Mouse (Mus musculus): ENCODE measurements around the gene Qprt. TPM values are rescaled to one million over a fixed set of nuclear protein-coding genes. Genes with fewer than 3 reads are reported as not detected.

Qprt gene
- 0.21 TPM in 1 of 2 replicates, not detected in the other for total RNA-seq (2021)
- long read RNA-seq, transcript Qprt-201 (4 exons, 2,050 nt): major isoform, 68 of 79 reads
- long read RNA-seq, partial matches to known transcripts: 6 of 79 reads
- long read RNA-seq, other reads (novel, unspliced or antisense): 5 of 79 reads

DNA sequence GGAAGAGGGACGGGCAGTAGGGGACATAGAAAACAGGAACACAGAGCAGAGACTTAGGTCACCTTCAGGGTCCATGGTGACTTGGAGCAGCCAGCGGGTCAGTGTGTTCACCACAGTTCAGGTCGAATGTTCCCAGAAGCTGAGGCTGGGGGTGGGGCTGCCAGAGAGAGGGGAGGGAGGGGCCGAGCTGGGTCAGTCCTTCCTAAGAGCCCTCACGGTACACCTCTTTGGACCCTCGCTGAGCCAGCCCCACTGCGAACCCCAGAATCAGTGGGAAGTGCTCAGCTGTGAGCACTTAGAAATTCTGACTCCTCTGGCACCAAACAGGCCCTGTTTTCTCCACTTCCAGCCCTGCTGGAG is at the start of gene Qprt:
Qprt (minus strand) TSS at position 316 of the 360 bp plus-strand sequence.
- DNase-seq: no peak

DNA sequence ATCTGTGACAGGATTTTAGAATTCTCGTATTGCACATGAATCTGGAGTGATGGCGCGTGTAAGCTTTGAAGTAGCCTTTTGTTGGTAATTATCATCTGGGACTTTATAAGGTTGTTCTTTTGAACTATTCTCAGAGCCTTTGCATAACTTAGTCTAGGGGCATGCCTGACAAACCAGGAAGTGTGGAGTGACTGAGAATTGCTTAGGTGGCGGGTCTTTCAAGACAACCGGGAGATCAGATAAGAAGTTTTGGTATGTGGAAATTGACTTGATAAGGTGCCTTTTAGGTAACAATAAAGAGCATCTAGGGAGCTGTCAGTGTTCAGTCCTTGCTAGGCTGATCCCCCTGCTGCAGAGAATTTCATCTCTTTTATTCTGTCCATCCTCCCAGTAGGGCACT is 44.5 kb upstream of the Qprt start:
- DNase-seq: no peak

DNA sequence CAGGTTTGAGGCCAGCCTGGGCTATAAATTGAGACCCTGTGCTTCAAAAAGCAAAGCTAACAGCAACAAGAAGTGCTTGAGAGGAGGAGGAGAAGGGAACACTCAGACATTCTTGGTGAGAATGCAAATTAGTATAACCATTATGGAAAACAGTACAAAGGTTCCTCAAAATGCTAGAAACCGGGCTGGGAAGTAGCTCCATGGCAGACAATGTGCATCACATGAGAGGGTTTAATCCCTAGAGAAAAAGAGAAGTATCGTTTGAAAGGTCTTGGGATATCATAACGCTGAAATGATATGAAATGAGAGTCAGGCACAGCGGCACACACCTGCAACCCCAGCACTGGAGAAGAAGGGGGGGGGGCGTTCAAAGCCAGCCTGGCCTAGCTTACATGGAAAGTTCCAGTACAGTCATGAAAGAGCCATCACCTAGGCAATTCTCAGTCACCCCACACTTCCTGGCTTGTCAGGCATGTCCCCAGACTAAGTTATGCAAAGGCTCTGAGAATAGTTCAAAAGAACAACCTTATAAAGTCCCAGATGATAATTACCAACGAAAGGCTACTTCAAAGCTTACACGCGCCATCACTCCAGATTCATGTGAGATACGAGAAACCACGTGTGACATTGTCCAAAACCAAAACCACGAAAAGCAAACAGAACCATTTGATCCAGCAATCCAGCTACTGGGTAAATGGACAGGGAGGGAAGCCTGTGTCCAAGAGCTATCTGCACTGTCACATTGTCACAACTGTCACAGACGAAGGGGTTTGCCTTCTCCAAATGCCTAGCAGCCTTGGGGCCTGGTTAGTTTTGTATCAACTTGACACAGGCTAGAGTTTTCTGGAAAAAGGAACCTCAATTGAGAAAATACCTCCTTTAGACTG is 43.8 kb upstream of the Qprt start:
- no peak for DNase-seq

DNA sequence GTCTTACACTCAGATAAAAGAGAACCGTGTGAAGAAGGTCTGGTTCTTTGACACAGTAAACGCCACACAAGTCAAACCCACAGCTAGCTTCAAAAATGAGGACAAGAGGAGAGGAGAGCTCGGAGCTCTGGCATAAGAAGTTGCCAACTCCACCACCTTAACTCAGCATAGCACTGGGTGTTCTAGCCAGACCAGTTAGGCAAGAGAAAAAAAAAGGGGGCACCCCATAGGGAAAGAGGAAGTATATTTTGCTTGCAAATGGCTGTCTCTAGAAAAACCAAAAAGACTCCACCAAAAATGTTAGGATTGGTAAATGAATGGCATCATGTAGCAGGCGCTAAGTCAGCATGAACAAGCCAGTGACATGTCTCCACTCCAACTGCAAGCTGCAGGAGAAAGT is 42.0 kb upstream of the Qprt start:
- no peak for DNase-seq

DNA sequence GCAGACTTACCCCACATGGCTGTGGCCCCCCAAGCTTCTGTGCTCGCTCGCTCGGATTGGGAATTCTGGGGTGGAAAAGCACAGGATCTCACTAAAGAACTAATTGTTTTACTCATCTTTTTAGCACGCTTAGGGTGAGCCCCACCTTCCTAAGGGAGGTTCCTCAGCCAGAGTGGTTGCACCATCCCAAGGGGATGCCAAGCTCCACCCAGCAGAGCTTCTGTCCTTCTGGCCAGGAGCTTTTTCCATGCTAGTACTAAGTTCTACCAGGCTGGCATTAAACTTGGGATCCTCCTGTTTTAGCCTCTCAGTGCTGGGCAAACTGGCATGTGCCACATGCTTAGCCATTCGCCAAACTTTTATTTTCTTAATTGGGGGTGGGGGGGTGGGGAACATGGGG is 40.5 kb upstream of the Qprt start:
- peak; percentile 11 for DNase-seq

DNA sequence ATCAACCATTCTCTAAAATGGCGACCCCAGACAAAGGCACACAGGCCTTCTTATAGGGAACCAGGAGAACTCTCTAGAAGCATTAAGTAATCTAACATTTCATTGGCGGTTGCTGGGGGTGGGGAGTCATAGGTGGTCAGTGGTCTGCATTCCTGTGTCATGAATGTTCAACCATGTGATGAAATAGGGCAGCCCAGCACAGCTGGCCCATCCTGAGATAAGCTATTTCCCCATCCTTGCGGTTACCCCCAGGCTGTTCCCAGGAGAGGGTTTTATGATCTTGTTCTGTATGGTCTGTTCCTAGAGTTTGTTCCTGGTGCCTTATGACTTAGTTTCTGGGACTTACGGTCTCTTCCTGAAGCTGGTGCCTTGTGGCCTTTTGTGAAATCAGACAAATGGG is 35.5 kb upstream of the Qprt start:
- DNase-seq: no peak

DNA sequence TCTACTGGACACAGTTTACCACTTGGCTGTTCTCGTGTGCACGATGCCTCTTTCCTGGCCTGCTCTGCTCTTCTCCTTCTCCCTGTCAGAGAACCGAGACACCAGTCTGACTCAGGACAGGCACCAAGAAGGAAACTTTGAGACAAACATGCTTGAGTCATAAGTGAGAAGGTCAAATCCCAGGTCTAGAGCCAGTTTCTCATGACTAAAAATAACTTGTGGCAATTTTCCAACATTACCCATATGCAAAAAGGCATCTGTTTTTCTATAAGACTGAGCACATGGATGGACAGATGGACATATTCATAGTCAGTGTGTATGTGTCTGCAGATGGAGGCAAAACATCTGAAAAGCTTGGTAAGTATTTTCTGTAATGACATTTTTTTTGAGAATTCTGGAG is 31.5 kb upstream of the Qprt start:
- no peak for DNase-seq

DNA sequence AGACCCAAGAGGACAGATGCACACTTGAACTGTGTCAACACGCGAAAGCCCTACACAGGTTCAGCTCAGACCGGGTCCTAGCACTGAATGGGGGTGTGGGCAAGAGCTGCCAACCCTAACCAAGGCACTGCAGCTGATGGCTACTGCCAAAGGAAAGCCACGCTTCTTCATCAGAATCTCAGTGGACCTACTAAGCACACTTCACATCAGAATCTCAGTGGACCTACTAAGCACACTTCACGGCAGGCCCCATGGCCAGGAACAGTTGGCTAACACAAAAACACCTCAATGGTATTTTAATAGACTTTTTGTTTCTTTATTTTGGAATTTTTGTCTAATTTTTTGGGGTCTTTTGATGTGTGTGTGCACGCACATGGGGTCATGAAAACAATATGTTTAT is 30.4 kb upstream of the Qprt start:
- DNase-seq: no peak

DNA sequence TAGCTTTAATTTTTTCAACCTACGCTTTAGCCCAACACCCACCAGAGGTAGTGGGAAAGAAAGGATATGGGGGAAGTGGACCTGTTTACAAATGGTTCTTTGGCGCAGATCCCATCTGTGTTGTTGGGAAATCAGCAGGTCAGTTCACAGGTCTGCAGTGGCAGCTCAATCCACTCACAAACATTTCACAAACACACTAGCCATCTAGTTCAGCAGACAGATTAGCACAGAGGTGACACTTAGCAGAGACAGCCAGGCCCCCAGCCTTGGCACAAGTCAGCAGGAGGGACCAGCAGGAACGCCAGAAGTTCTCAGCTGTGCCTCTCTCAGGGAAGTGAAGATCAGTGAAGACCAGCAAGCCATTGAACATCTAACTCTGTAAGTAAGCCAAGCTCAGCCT is 25.9 kb upstream of the Qprt start:
- DNase-seq: no peak

DNA sequence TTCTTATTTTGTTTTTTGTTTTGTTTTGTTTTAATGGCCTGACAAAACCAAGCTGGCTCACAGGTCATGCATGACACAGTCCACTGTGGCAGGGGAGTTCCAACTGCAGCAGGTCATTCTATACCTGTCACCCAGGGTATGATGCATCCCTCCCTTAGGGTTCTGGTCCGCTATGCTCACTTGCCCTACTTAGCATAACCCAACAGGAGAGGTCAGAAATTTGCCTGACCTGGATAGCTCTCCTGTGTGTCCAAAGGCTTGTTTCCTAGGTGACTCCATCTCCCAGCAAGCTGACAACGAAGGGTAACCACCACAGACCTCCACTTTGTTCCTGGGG is 24.2 kb upstream of the Qprt start:
- DNase-seq: no peak

DNA sequence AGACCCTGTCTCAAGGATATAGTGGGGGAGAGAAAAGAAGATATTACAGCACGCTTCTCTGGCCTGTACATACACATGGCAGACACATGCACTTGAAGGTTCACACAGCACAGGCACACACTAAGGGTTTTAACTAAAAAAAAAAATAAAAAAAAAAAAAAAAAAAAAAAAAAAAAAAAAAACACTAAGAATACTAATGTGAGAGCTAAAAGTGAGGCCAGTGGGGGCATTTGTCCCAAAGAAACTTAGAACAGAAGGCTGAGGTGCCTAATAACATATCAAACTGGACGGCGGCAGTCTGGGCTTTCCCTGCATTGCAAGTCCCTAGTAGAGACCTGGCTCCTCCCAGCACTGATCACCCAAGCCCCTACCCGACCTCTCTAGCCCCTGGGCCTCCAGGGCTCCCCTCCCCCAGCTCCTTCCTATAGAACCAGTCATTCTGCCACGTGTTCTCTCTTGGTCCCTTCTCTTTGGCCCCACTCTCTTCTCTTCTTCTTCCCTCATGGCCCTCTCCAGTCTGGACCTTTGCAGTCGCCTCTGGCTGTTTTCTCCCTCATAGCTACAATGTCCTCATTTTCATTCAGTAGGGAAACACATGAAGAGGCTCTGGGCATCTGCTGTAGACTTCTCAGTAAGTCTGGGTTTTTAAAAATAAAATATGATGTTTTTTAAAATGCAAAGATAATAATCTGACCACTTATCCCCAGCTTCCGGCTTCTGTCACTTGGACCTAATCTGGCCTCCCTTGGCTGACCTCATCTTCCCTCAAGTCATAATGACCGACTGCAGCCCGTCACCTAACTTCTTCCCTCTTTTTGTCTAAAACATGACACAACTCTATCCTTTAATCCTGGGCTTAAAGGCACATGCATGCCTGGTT is 23.6 kb upstream of the Qprt start:
- no peak for DNase-seq

DNA sequence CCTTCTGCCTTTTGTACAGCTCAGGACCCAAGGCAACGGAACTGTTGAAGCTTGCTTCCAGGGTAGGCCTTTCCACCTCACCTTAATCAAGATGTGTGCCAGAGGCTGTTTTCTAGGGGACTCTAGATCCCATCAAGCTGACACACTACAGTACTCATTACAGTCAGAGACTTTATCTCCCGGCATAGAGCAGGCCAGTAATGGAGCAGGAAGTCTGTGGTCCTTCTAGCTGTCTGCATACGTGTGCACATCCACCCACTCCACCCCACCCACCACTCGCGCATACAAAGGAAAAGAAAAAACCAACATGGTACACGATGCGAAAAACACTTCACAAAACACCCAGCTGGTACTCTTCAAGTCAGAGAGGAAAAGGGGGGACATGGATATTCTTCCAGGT is 22.4 kb upstream of the Qprt start:
- no peak for DNase-seq

DNA sequence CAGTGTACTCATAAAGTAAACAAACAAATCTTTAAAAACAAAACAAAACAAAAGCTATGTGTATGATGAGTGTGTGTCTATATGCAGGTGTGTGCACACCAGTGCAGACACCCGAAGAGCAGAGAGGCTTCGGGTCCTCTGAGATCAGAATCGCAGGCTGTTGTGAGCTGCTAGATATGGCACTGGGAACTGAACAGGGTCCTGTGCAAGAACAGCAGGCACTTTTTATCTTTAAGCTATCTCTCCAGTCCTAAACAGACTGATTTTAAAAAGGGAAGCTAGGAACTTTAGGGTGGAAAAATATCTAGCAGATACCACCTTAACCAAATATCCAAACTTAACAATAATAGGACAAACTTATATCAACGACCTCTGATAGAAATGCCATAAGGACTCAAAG is 20.6 kb upstream of the Qprt start:
- DNase-seq: no peak

DNA sequence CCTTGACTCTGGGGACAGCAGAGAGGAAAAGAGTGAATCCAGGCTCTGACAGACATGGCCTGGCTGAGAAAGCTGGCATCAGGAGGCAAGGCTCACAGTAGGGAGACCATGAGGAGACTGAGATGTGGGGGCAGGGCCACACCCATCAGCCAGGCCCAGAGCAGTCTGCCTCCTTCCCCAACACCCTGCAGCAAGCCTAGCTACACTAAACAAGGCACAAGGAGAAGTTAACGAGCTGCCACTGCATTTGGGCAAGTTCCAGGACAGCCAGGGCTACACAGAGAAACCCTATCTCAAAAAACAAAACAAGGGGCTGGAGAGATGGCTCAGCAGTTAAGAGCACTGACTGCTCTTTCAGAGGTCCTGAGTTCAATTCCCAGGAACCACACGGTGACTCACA is 20.2 kb upstream of the Qprt start:
- DNase-seq: no peak

DNA sequence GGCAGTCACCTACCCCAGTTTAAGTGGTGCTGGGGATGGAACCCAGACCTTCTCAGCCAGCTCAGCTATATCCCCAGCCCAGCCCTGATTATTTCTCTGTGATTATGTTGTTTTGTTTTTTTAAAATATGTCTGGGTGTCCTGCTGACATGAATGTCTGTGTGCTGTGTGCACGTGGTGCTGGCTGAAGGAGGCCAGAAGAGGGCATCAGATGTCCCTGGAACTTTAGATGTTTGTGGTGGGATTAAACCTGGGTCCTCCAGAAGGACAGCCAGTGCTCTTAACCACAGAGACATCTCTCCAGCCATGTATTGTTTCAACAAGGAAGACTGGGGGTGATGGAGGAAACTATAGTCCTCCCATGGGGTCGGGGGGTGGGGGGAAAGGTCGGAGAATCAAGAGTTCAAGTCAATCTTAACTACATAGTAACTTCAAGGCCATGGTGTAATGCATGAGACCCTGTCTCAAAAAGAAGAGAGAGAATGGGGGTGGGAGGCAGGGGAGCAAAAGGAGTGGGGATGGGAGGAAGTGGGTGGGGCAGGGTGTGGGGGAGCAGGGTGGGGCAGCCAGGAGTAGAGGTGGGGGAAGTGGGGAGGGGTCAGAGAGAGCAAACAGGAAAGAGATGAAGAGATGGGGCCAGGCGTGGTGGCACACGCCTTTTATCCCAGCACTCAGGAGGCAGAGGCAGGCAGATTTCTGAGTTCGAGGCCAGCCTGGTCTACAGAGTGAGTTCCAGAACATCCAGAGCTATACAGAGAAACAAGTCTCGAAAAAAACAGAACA is 18.8 kb upstream of the Qprt start:
- no peak for DNase-seq

DNA sequence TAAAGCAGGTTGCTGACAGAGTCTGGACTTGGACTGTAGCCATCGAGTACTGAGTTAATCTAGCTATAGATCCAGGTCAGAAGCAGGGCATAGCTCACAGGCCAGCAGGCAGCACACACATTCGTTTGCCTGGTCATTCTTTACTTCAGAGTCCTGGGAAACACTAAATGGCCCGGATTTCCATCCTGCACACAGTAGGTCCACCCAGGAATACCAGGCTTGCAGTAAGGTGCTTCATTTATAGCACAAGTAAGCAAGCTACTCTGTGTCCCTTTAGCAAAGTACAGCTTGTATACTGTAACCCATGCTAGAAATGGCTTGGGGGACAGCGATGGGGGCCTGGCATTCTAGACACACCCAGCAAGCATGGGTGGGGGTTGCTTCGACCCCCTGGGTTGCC is 17.5 kb upstream of the Qprt start:
- no peak for DNase-seq

DNA sequence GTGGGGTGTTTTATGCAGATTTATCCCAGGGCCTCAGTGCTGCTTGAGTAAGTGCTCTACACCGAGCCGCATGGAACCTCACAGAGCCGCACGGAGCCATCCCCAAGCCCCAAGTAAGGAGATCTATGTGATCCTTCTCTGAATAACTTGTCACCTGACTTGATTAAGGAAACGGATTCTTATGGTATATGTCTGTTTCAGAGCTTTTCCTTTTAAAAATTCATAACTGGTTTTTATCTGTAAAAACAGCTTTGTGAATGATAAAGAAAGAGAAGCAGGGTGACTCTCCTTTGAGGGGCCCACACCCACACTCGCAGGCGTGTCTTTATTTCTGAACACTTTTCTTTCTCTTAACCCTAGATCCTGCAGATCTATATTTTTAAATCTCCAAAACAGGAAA is 17.1 kb upstream of the Qprt start:
- no peak for DNase-seq

DNA sequence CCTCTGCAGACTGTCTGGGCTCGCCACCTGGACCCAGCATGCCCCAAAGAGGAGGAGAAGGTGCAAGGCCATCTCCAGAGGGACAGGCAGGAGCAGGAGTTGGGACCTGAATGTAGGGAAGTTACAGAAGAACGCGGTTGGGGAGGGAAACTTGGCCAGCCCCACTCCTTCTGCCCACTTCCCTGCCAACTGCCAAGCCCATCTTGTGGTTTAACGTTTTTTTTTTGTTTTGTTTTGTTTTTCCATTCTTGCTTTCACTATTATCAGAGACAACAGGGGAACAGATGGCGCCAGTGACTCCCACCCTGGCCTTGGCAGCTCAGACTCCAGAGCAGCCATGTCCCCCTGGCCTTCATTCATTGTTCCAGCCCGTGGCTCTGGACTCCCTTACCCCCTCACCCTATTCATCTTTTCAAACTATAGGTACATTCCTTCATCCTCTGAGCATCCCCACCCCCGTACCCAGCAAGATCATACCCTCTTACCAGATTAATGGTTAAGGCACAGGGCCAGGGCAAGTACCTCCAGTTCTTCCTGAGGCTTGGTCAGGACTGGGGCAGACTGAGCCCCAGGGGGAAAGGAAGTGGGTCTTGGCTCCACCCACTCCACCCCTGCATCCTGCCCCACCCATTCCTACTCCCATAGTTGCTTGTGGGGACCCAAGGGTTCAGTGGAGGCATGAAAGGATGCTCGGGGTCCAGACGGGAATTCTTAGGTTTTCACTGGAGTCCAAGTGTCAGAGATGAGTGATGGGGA is 15.4 kb upstream of the Qprt start, which contains the start of gene Spn:
Spn (minus strand) TSS at position 562 of the 756 bp plus-strand sequence.
- no peak for DNase-seq

DNA sequence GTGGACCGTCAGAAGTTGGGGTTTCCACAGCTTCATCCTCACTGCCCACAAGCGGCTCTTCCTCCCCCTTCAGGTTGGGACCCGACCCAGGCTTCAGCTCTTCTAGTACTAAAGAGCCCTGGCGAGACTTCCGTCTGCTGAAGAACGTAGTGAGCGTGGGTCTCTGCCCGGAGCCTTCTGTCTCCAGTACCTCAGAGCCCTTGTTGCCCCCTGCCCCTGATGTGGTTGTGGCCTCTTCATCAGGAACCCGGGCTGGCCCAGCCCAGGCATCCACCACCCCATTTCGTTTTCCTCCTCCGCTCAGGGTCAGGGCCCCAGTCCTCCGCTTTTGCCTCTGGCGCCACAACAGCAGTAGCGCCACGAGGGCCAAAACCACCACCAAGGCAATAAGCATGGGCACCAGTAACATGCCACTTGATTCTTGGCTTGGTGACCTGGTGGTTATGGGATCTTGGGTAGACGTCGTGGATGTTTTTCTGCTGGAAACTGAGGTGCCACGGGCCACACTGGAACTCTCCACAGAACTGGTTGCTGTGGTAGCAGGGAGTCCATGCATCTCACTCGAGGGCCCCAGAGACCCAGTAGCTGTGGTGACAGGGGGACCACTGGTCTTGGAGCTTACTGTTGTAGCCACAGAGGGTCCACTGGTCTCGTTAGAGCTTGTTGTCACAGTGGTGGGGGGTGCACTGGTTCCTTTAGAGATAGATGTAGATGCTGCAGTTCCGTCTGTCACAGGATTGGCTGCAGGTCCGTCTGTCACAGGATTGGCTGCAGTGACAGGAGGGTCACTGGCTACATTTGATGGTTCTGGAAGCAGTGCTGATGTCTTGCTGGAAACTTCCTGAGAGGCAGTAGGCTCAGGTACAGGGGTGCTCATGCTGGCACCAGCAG is 14.4 kb upstream of the Qprt start:
- DNase-seq: no peak

DNA sequence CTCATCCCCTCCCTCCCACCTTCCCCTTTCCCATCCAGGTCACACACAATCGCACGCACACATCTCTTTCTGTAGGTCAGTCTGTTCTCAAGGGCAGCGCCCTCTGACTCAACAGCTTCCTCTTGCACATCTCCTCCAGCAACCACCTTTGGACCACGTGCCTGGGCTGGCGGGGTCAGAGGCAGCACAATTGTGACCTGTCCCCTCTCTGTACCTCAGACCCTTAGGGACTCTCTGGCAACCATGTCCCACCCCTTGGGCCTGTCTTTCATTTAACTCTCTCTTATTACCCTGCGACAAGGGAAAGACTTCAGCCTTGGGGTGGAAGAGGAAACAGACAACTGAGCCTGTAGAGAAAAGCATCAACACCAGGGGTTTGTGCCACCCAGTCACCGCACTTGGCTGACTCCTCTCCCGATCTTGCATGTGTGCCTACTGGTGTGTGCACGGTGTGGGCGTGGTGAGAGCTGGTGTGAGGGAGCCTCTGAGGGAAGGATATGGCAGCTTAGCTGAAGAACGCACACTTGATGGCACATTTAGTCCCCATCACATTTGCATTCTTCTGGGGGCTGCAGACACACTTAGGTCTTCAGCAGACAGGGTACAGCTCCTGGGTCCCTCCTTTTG is 12.9 kb upstream of the Qprt start:
- no peak for DNase-seq

Data from adrenal gland, postnatal 25 days (tissue).